Mouse (Mus musculus) liver, adult 2 months (tissue): ENCODE results near the gene Ssc5d. TPM values are rescaled to one million over a fixed set of nuclear protein-coding genes. Genes with fewer than 3 reads are reported as not detected.

Experiments used
- DNase-seq: peaks from one replicate; pipeline ENCODE4 v3.0.0-alpha.2; 2011; ENCODE audit warnings: low read depth, low spot score; ENCODE audit errors: extremely low read depth
- H3K27ac ChIP-seq: fragments of 200-500 bp; replicated peaks from 2 replicates; pipeline ENCODE4 v1.5.1; 2012; ENCODE audit warnings: low read depth, mild to moderate bottlenecking, control low read depth, inconsistent platforms, low read length; ENCODE audit not compliant: insufficient read depth
- H3K27me3 ChIP-seq: fragments of 200-500 bp; 2 replicates; pipeline ENCODE4 v1.6.1; 2012; ENCODE audit warnings: mild to moderate bottlenecking, moderate library complexity, low read length, inconsistent platforms; ENCODE audit not compliant: control insufficient read depth, insufficient read depth
- H3K36me3 ChIP-seq: fragments of 200-500 bp; 2 replicates; pipeline ENCODE4 v1.6.1; 2012; ENCODE audit warnings: low read length, inconsistent platforms; ENCODE audit not compliant: control insufficient read depth, insufficient read depth
- H3K4me1 ChIP-seq: fragments of 200-500 bp; 2 replicates; pipeline ENCODE4 v1.6.1; 2011; ENCODE audit warnings: low read length; ENCODE audit not compliant: control insufficient read depth, insufficient read depth
- H3K4me3 ChIP-seq: fragments of 200-500 bp; 2 replicates; pipeline ENCODE4 v1.5.1; 2011; ENCODE audit warnings: low read depth, mild to moderate bottlenecking, control low read depth, low read length, moderate library complexity; ENCODE audit not compliant: insufficient read depth
- H3K79me2 ChIP-seq: fragments of 200-500 bp; 2 replicates; pipeline ENCODE4 v1.6.1; 2012; ENCODE audit warnings: inconsistent platforms, mild to moderate bottlenecking, low read length, moderate library complexity; ENCODE audit not compliant: control insufficient read depth, insufficient read depth
- H3K9ac ChIP-seq: fragments of 200-500 bp; 2 replicates; pipeline ENCODE4 v1.6.1; 2012; ENCODE audit warnings: low read depth, mild to moderate bottlenecking, control low read depth, inconsistent platforms, low read length
- CTCF ChIP-seq: fragments of 200-500 bp; IDR thresholded peaks from 2 replicates; pipeline ENCODE4 v1.5.1; 2011; ENCODE audit warnings: low read depth, low read length, control low read depth
- POLR2A ChIP-seq: fragments of 200-500 bp; IDR thresholded peaks from 2 replicates; pipeline ENCODE4 v1.6.1; 2011; ENCODE audit warnings: low read length, control low read depth; ENCODE audit not compliant: insufficient read depth; ENCODE audit errors: extremely low read depth
- WGBS: fragments of 180-500 bp; shearing (Covaris S2); methylation state at CpG from one replicate; pipeline ENCODE4 v1.1.7; 2018; 5-methylcytosine and 5-hydroxymethylcytosine counted together
- polyA plus RNA-seq: library from polyadenylated mRNA; depleted of rRNA; stranded (reverse); fragments of >200 nt; gene quantifications from 2 replicates; pipeline ENCODE4 v1.2.3, GENCODE M21; 2012
- total RNA-seq: library from RNA; depleted of rRNA; stranded (reverse); fragments of >200 nt; gene quantifications from 2 replicates; pipeline ENCODE4 v1.2.3, GENCODE M21; 2014

Ssc5d gene
- total and polyA plus RNA-seq, 2 experiments = 0.18 to 0.26 TPM

GRCm38 (mm10) chr7:4902404-4902803 is 23.2 kb upstream of the Ssc5d start:
- no peak overlapping the region for H3K27ac ChIP-seq
- TF ChIP-seq POLR2A (no peak), CTCF (no peak)
- H3K4me1 ChIP-seq = 0 out of 2 replicates have a peak, but pooled peaks cover 4% of the 10 kb centered on the region
- 60% methylated on average over 9 of the region's 9 CpGs for WGBS
- H3K9ac ChIP-seq = no peak overlapping the region
- no peaks in the 10 kb centered on the region for H3K27me3 ChIP-seq
- no peaks in the 10 kb centered on the region for H3K79me2 ChIP-seq
- DNase-seq = no peak
- H3K4me3 ChIP-seq = no peak overlapping the region
- no peaks in the 10 kb centered on the region for H3K36me3 ChIP-seq

DNA sequence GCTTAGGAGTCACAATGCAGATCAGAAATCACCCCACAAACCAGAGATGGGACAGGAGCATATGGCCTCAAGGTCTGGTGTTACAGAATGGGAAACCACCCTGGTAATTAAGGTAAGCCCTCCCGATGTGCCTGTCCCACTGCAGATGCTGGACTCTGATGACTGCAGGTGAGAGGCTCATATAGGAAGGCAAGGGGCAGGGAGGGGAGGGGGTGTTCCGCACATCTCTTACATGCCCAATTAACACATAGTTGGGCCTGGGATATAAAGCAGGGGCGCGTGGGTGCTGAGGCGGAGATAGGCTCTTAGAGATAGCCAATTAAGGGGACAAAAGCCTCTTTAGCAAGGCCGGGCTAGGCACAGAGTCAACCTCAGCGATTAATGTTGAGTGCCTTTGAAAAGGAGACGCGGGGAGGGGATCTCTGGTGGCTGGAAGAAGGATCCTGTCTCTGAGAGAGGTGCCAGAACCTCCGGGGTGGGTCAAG is 19.1 kb upstream of the Ssc5d start, which contains the start of gene Gm36210:
TSS of gene Gm36210 (minus strand) at position 51 of the 485 bp plus-strand sequence.
- Histone ChIP-seq H3K27ac (no peak within 1 kb of the TSS), H3K9ac (no peak within 1 kb of the TSS), H3K4me1 (no peaks in the 10 kb centered on the region), H3K4me3 (no peak within 1 kb of the TSS), H3K27me3 (no peaks in the 10 kb centered on the region), H3K36me3 (no peaks in the 10 kb centered on the region), H3K79me2 (no peaks in the 10 kb centered on the region)
- WGBS = 80% methylated on average over 10 of the region's 10 CpGs
- TF ChIP-seq CTCF = no peak
- no peak for TF ChIP-seq POLR2A
- no peak for DNase-seq

DNA sequence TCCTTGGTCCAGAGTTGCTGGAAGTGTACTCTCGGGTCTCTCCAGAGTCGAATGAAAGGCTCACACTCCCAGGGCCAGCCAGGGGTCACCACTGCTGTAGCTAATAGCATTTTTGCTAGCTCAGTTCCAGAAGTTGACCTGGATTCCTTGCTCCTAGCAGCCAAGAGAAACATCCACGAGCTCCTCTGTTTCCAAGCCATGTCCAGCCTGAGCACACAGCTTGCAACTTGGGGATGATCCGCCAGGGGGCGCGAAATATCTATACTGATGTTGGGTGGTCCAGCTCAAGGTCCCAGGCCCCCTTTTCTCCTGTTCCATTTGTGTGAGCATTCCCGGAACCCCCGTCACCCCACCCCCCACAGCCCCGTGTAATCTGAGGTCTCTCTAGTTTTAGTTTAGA is 14.0 kb upstream of the Ssc5d start:
- WGBS = 40% methylated on average over 9 of the region's 9 CpGs
- Histone ChIP-seq H3K79me2 (peaks cover 10% of the 10 kb centered on the region; the same call in 1 of the 2 replicates), H3K9ac (no peak overlapping the region), H3K4me3 (no peak overlapping the region), H3K27me3 (no peaks in the 10 kb centered on the region), H3K36me3 (no peaks in the 10 kb centered on the region), H3K27ac (no peak overlapping the region), H3K4me1 (peaks cover 10% of the 10 kb centered on the region)
- no peak for DNase-seq
- TF ChIP-seq POLR2A (no peak), CTCF (peak; percentile 65)

- Histone ChIP-seq H3K4me1 (peaks cover 13% of the 10 kb centered on the region), H3K36me3 (no peaks in the 10 kb centered on the region), H3K27me3 (no peaks in the 10 kb centered on the region), H3K79me2 (peaks cover 14% of the 10 kb centered on the region; the same call in 1 of the 2 replicates), H3K4me3 (no peak overlapping the region), H3K27ac (no peak overlapping the region), H3K9ac (no peak overlapping the region)
- 65% methylated on average over 5 of the region's 5 CpGs for WGBS
- no peak for TF ChIP-seq CTCF
- TF ChIP-seq POLR2A = no peak
- DNase-seq = no peak
Observed at GRCm38 (mm10) chr7:4912248-4912647, 13.3 kb upstream of the Ssc5d start.

GRCm38 (mm10) chr7:4915007-4915665 is 10.4 kb upstream of the Ssc5d start, which contains the start of gene Zfp628:
Zfp628 (plus strand) TSS chr7:4915217.
- Histone ChIP-seq H3K4me1 (peaks cover 13% of the 10 kb centered on the region), H3K4me3 (peak within 1 kb of the TSS; percentile 95), H3K27ac (peak within 1 kb of the TSS; percentile 72), H3K36me3 (peaks cover 3% of the 10 kb centered on the region; the same call in 1 of the 2 replicates), H3K27me3 (no peaks in the 10 kb centered on the region), H3K9ac (peak within 1 kb of the TSS; percentile 95), H3K79me2 (peaks cover 14% of the 10 kb centered on the region; the same call in 1 of the 2 replicates)
- peak; percentile 85 for DNase-seq
- WGBS = under 1% methylated on average over 56 of the region's 56 CpGs
- peak; percentile 78 for TF ChIP-seq POLR2A
- no peak for TF ChIP-seq CTCF
